Mouse (Mus musculus) intestine, postnatal 0 days (tissue): ENCODE results near the gene Abo. TPM values are rescaled to one million over a fixed set of nuclear protein-coding genes. Genes with fewer than 3 reads are reported as not detected.

Experiments used
- ATAC-seq: fragments of 200-750 bp; cut with Nextera tagmentation; 2 replicates; pipeline ENCODE4 v1.8.0; 2017; ENCODE audit warnings: mild to moderate bottlenecking, moderate TSS enrichment, moderate library complexity
- H3K27ac ChIP-seq: fragments of 300-500 bp; sonication (generic); 2 replicates; pipeline ENCODE4 v1.5.1; 2014; ENCODE audit warnings: mild to moderate bottlenecking, low read depth, low read length, moderate library complexity
- H3K27me3 ChIP-seq: fragments of 300-500 bp; sonication (generic); replicated peaks from 2 replicates; pipeline ENCODE4 v1.6.1; 2014; ENCODE audit warnings: low read length, mixed read lengths; ENCODE audit not compliant: control insufficient read depth, insufficient read depth
- H3K36me3 ChIP-seq: fragments of 300-500 bp; sonication (generic); 2 replicates; pipeline ENCODE4 v1.6.1; 2014; ENCODE audit warnings: mild to moderate bottlenecking, moderate library complexity; ENCODE audit not compliant: control insufficient read depth, insufficient read depth
- H3K4me1 ChIP-seq: fragments of 300-500 bp; sonication (generic); replicated peaks from 2 replicates; pipeline ENCODE4 v1.6.1; 2014; ENCODE audit warnings: antibody characterized with exemption, low read length, mixed read lengths; ENCODE audit not compliant: control insufficient read depth, insufficient read depth
- H3K4me2 ChIP-seq: fragments of 300-500 bp; sonication (generic); replicated peaks from 2 replicates; pipeline ENCODE4 v1.6.1; 2014; ENCODE audit warnings: low read depth, mild to moderate bottlenecking, moderate library complexity
- H3K4me3 ChIP-seq: fragments of 300-500 bp; sonication (generic); 2 replicates; pipeline ENCODE4 v1.5.1; 2014; ENCODE audit warnings: low read depth, low read length
- H3K9ac ChIP-seq: fragments of 300-500 bp; sonication (generic); 2 replicates; pipeline ENCODE4 v1.6.1; 2014; ENCODE audit warnings: mild to moderate bottlenecking, low read depth, low read length
- H3K9me3 ChIP-seq: fragments of 300-500 bp; sonication (generic); 2 replicates; pipeline ENCODE4 v1.6.1; 2016; ENCODE audit warnings: mixed run types; ENCODE audit not compliant: control insufficient read depth
- CTCF ChIP-seq: sonication (generic); IDR thresholded peaks from 2 replicates; pipeline ENCODE4 v1.5.1; 2016; ENCODE audit warnings: low read depth, mild to moderate bottlenecking, control low read depth, antibody characterized with exemption, moderate library complexity
- WGBS: fragments of 180-500 bp; shearing (Covaris S2); extraction: QIAGEN DNeasy Blood & Tissue Kit; methylation state at CpG from one replicate; pipeline ENCODE4 v1.1.7; 2014; 5-methylcytosine and 5-hydroxymethylcytosine counted together
- polyA plus RNA-seq: library from polyadenylated mRNA; unstranded; fragments of >200 nt; fragmentation: Nextera tagmentation; extraction: Ambion mirVana; gene quantifications from 2 replicates; pipeline ENCODE4 v1.2.1, GENCODE M21; 2015

Abo gene
- polyA plus RNA-seq, 1 experiment from 2014 or later, result 0.07 TPM

- TF ChIP-seq CTCF, result no peak
- no peak overlapping the region for H3K4me2 ChIP-seq
- H3K4me3 ChIP-seq, result no peak overlapping the region
- ATAC-seq, result no peak
- H3K27me3 ChIP-seq, result no peaks in the 10 kb centered on the region
- H3K9ac ChIP-seq, result no peak overlapping the region
- no peak overlapping the region for H3K27ac ChIP-seq
- no peaks in the 10 kb centered on the region for H3K36me3 ChIP-seq
- H3K4me1 ChIP-seq, result no peaks in the 10 kb centered on the region
- H3K9me3 ChIP-seq, result no peaks in the 10 kb centered on the region; the same call in 1 of the 2 replicates
Observed at GRCm38 (mm10) chr2:26878571-26878970, 13.8 kb upstream of the Abo start.

- ATAC-seq, result no peak
- Histone ChIP-seq H3K36me3 (no peaks in the 10 kb centered on the region), H3K4me2 (no peak overlapping the region), H3K4me1 (no peaks in the 10 kb centered on the region), H3K4me3 (no peak overlapping the region), H3K9ac (no peak overlapping the region), H3K27ac (no peak overlapping the region), H3K9me3 (no peaks in the 10 kb centered on the region), H3K27me3 (no peaks in the 10 kb centered on the region)
- WGBS, result 49% methylated on average over 6 of the region's 6 CpGs
- no peak for TF ChIP-seq CTCF
Observed at GRCm38 (mm10) chr2:26870666-26871065, 5.9 kb upstream of the Abo start.

DNA sequence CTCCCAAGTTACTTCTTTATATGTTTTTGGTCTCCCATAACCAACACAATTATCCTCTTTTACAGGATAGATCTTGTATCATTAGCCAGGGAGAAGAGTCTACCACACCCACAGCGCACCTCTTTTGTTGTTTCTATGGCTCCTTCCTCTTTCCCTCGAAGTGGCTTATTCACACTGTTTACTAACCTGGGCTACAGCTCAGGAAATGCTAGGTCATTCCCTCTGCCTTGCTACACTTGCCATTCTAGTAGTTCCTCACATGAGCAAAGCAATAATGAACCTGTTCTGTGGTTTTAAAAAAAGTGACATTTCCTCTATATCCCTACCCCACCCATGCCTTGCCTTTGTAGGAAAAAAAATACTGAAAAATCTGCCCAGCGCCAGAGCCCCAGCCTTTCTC, 1.9 kb downstream of the Abo start:
- no peak overlapping the region for H3K4me3 ChIP-seq
- ATAC-seq, result no peak
- 77% methylated on average over 3 of the region's 3 CpGs for WGBS
- no peaks in the 10 kb centered on the region for H3K36me3 ChIP-seq
- H3K27ac ChIP-seq, result no peak overlapping the region
- H3K27me3 ChIP-seq, result no peaks in the 10 kb centered on the region
- no peaks in the 10 kb centered on the region for H3K9me3 ChIP-seq
- no peak for TF ChIP-seq CTCF
- H3K4me1 ChIP-seq, result no peaks in the 10 kb centered on the region
- no peak overlapping the region for H3K4me2 ChIP-seq
- H3K9ac ChIP-seq, result no peak overlapping the region

- Histone ChIP-seq H3K27me3 (no peaks in the 10 kb centered on the region), H3K27ac (no peak overlapping the region), H3K4me1 (no peaks in the 10 kb centered on the region), H3K9ac (no peak overlapping the region), H3K4me3 (no peak overlapping the region), H3K4me2 (no peak overlapping the region), H3K36me3 (no peaks in the 10 kb centered on the region), H3K9me3 (no peaks in the 10 kb centered on the region)
- peak; percentile 83 for TF ChIP-seq CTCF
- ATAC-seq, result 0 out of 2 replicates have a peak, but pooled peaks have one; percentile 22
- 49% methylated on average over 2 of the region's 2 CpGs for WGBS
Observed at GRCm38 (mm10) chr2:26847706-26848105, 17.1 kb downstream of the Abo start.

GRCm38 (mm10) chr2:26832478-26832877, 32.3 kb downstream of the Abo start:
- Histone ChIP-seq H3K36me3 (no peaks in the 10 kb centered on the region), H3K4me2 (no peak overlapping the region), H3K27me3 (no peaks in the 10 kb centered on the region), H3K9me3 (no peaks in the 10 kb centered on the region), H3K9ac (no peak overlapping the region), H3K4me3 (no peak overlapping the region), H3K27ac (no peak overlapping the region), H3K4me1 (no peaks in the 10 kb centered on the region)
- TF ChIP-seq CTCF, result no peak
- ATAC-seq, result no peak
- 87% methylated on average over 2 of the region's 2 CpGs for WGBS

DNA sequence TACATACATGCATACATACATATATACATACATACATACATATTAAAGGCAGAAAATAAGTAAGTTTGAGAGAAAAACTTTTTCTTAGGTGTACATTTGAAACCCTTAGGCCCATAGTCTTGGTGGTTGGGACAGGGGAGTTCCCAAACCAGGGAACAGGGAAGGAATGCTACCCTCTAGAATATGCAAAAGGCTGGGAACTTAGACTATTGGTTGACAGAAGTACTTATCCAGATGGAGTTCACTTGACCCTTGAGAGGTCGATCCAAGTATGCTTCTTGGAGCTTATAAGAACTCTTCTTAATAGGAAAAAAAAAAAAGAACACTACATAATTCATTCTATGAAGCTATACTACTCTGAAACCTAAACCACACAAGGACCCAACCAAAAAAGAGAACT, 36.7 kb downstream of the Abo start:
- WGBS, result 93% methylated on average over 1 of the region's 1 CpGs
- Histone ChIP-seq H3K4me3 (no peak overlapping the region), H3K4me1 (no peaks in the 10 kb centered on the region), H3K9ac (no peak overlapping the region), H3K27me3 (no peaks in the 10 kb centered on the region), H3K4me2 (no peak overlapping the region), H3K36me3 (no peaks in the 10 kb centered on the region), H3K27ac (no peak overlapping the region), H3K9me3 (no peaks in the 10 kb centered on the region)
- no peak for TF ChIP-seq CTCF
- no peak for ATAC-seq
